Mouse (Mus musculus) small intestine, adult 2 months (tissue): ENCODE data around the gene Aldh16a1. TPM values are rescaled to one million over a fixed set of nuclear protein-coding genes. Genes with fewer than 3 reads are reported as not detected.
"Not testable (repeated sequence)": the region's sequence is repeated elsewhere in the genome, so short reads cannot be mapped to it uniquely, and the experiment has no call there.

Source experiments
- H3K27ac ChIP-seq: fragments of 200-500 bp; 2 replicates; pipeline ENCODE4 v1.5.1; 2012; ENCODE audit warnings: low read depth, low read length, control low read depth, inconsistent platforms; ENCODE audit not compliant: insufficient read depth
- H3K27me3 ChIP-seq: fragments of 200-500 bp; 2 replicates; pipeline ENCODE4 v1.6.1; 2012; ENCODE audit warnings: mild to moderate bottlenecking, moderate library complexity, low read length, inconsistent platforms; ENCODE audit not compliant: control insufficient read depth, insufficient read depth
- H3K36me3 ChIP-seq: fragments of 200-500 bp; 2 replicates; pipeline ENCODE4 v1.6.1; 2012; ENCODE audit warnings: mild to moderate bottlenecking, low read length, control low read depth, inconsistent platforms; ENCODE audit not compliant: control insufficient read depth, insufficient read depth
- H3K4me1 ChIP-seq: fragments of 200-500 bp; 2 replicates; pipeline ENCODE4 v1.6.1; 2012; ENCODE audit warnings: low read length, inconsistent platforms, mixed read lengths; ENCODE audit not compliant: control insufficient read depth, insufficient read depth, insufficient read length
- H3K4me3 ChIP-seq: fragments of 200-500 bp; 2 replicates; pipeline ENCODE4 v1.5.1; 2012; ENCODE audit warnings: low read depth, mild to moderate bottlenecking, control low read depth, inconsistent platforms, low read length, moderate library complexity
- CTCF ChIP-seq: fragments of 200-500 bp; IDR thresholded peaks from 2 replicates; pipeline ENCODE4 v1.5.1; 2012; ENCODE audit warnings: low read depth, mild to moderate bottlenecking, control low read depth, inconsistent platforms, low read length, moderate library complexity, mixed read lengths; ENCODE audit not compliant: insufficient replicate concordance, insufficient read length; ENCODE audit errors: extremely low read depth
- POLR2A ChIP-seq: fragments of 200-500 bp; IDR thresholded peaks from 2 replicates; pipeline ENCODE4 v1.6.1; 2012; ENCODE audit warnings: low read depth, mild to moderate bottlenecking, control low read depth, inconsistent platforms, low read length, moderate library complexity
- WGBS: fragments of 180-500 bp; shearing (Covaris S2); methylation state at CpG from one replicate; pipeline ENCODE4 v1.1.7; 2018; 5-methylcytosine and 5-hydroxymethylcytosine counted together
- polyA plus RNA-seq: library from polyadenylated mRNA; depleted of rRNA; stranded (reverse); fragments of >200 nt; gene quantifications from 2 replicates; pipeline ENCODE4 v1.2.3, GENCODE M21; 2012

Aldh16a1 gene
- polyA plus RNA-seq, 1 experiment: 253 TPM

DNA sequence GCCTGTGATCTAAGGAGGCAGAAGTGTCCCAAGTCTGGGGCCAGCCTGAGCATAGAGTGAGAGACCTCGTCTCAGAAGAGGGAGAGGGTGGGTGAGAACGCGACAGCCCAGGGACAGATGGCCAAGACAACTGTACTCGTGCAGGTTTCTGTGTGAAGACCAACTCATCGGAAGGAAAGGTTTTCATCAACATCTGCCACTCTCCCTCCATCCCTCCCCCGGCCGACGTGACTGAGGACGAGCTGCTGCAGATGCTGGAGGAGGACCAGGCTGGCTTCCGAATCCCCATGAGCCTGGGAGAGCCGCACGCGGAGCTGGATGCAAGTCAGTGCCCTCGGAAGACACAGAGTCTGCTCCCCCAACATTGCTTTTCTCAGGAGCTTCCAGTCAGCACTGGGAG, 3.1 kb upstream of the Aldh16a1 start:
- TF ChIP-seq POLR2A (no peak), CTCF (no peak)
- H3K27me3 ChIP-seq: no peaks in the 10 kb centered on the region
- peaks cover 4% of the 10 kb centered on the region for H3K4me1 ChIP-seq
- H3K36me3 ChIP-seq: 0 out of 2 replicates have a peak, but pooled peaks cover 2% of the 10 kb centered on the region
- no peak overlapping the region for H3K27ac ChIP-seq
- no peak overlapping the region for H3K4me3 ChIP-seq
- 88% methylated on average over 14 of the region's 14 CpGs for WGBS

DNA sequence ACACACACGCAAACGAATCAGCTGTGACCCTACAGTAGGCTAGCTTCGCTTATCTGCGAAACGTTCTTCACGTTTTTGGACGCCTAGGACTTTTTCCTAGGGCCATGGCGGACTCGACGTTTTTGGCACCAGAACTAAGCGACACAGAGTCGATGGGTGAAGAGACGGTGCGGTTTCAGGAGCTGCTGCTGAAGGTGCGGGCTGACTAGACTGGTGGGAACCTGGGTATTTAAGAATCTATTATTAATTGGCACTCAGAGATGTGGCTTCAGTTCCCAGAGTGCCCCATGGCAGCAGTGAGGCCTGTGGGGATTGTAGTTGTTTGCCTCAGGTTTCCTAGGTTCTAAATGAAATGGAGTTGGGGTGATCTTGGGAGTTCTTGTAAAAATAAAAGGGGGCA, 1.8 kb upstream of the Aldh16a1 start:
- Histone ChIP-seq H3K36me3 (0 out of 2 replicates have a peak, but pooled peaks cover 2% of the 10 kb centered on the region), H3K4me1 (peaks cover 4% of the 10 kb centered on the region), H3K27ac (no peak overlapping the region), H3K27me3 (no peaks in the 10 kb centered on the region), H3K4me3 (no peak overlapping the region)
- WGBS: 92% methylated on average over 15 of the region's 15 CpGs
- TF ChIP-seq POLR2A: no peak
- TF ChIP-seq CTCF: no peak

DNA sequence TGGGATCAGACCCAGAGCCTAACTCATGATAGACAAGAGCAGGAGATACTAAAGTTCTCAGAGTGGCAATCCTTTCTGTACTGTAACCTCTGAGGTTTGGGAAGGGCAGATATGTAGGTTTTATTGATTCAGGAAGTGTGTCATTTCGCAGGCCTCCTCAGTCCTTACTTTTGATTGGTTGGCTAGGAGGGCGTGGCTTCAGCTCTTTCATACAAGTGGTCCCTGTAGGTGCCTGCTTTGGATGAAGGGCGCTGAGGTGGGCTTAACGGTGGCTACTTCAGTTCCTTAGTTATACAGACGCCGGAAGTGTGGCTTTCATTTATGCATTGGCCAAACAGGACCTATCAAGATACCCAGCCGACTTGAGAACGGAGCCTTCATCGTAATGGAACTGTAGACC, 1.2 kb upstream of the Aldh16a1 start:
- WGBS: 86% methylated on average over 9 of the region's 9 CpGs
- Histone ChIP-seq H3K4me1 (peaks cover 7% of the 10 kb centered on the region), H3K27ac (peak overlapping the region; percentile 40; the same call in 1 of the 2 replicates)

DNA sequence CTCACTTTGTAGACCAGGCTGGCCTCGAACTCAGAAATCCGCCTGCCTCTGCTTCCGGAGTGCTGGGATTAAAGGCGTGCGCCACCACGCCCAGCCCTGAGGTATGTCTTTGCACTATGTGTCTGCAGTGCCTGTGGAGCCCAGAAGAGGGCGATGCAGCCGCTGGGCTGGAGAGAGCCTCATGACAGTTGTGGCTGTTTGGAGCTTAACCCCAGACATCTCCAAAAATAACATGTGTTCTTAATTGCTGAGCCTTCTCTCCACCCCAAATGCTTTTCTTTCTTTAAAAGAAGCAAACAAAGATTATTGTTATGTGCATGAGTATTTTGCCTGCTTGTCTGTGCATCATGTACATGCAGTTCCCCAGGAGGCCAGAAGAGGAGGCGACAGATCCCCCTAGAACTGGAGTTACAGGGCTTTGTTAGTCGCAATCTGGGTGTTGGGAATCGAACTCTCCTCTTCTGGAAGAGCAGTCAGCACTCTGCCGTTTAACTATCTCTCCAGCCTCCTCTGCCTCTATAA, 670 bp upstream of the Aldh16a1 start:
- Histone ChIP-seq H3K36me3 (0 out of 2 replicates have a peak, but pooled peaks cover 2% of the 10 kb centered on the region), H3K4me3 (peak overlapping the region; percentile 38), H3K4me1 (peaks cover 7% of the 10 kb centered on the region), H3K27me3 (no peaks in the 10 kb centered on the region), H3K27ac (peak overlapping the region; percentile 40; the same call in 1 of the 2 replicates)
- 63% methylated on average over 12 of the region's 12 CpGs for WGBS
- peak; percentile 56; the same call in 1 of the 2 replicates for TF ChIP-seq CTCF
- TF ChIP-seq POLR2A: no peak

More for the DNA sequence above, 1.2 kb upstream of the Aldh16a1 start:
- TF ChIP-seq POLR2A: no peak
- TF ChIP-seq CTCF: no peak
- Histone ChIP-seq H3K27me3 (no peaks in the 10 kb centered on the region), H3K4me3 (no peak overlapping the region), H3K36me3 (0 out of 2 replicates have a peak, but pooled peaks cover 2% of the 10 kb centered on the region)

DNA sequence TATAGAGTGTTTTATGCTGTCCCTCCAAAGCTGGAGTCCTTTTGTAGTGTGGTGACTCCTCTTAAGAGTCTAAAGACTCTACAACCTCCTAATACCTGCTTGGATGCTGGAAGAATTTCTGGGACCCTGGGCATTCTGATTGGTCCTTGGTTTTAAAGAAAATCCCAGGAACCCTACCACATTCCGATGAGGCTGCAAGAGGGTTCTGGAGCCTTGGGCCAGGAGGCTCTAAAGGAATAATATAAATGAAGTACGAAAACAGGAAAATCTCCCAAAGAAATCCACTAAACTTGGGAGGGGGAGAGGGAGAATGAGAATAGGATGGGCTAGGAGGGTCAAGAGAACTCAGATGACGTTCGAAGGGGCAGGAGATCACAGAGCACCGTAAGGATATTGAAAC, 798 bp downstream of the Aldh16a1 start:
- WGBS: 2% methylated on average over 5 of the region's 5 CpGs
- Histone ChIP-seq H3K36me3 (no peaks in the 10 kb centered on the region), H3K27ac (peak overlapping the region; percentile 93), H3K27me3 (no peaks in the 10 kb centered on the region), H3K4me1 (peaks cover 7% of the 10 kb centered on the region), H3K4me3 (peak overlapping the region; percentile 71)
- TF ChIP-seq POLR2A: no peak
- TF ChIP-seq CTCF: no peak

DNA sequence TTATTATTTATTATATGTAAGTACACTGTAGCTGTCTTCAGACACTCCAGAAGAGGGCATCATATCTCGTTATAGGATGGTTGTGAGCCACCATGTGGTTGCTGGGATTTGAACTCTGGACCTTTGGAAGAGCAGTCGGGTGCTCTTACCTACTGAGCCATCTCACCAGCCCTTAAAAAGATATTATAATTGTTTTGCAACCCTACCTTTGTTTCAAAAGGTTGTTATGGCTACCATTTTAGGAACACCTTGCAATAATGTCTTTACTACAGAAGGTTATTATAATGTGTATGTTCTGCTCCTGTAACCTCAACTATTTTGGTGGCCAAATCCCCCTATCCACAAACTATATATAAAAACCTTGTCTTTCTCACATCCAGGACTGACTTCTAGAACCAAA, 1.3 kb downstream of the Aldh16a1 start:
- WGBS: 52% methylated on average over 2 of the region's 2 CpGs
- H3K27me3 ChIP-seq, H3K27ac ChIP-seq, H3K4me1 ChIP-seq, H3K36me3 ChIP-seq, H3K4me3 ChIP-seq: not testable (repeated sequence)

DNA sequence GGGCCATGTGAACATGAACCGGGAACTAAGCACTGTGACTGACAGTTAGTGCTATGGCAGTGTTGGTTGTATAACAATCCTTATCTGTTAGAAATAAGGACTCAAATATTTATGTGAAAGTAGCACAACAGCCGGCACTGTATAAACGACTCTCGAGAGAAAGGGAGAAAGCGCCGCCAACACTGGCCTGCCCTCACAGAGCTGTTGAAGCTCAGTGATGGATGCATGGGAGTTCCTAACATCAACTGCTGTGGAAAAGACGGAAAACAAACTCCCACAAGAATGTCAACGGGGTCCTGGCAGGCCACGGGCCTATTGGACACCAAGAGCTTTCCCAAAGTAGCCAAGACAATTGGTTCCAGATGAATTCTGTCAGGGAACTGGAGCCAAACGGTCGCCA, 3.1 kb downstream of the Aldh16a1 start:
- Histone ChIP-seq H3K4me1 (peaks cover 7% of the 10 kb centered on the region), H3K4me3 (no peak overlapping the region), H3K36me3 (peaks cover 18% of the 10 kb centered on the region), H3K27ac (peak overlapping the region; percentile 41; the same call in 1 of the 2 replicates), H3K27me3 (no peaks in the 10 kb centered on the region)
- WGBS: 67% methylated on average over 11 of the region's 11 CpGs
- TF ChIP-seq CTCF: no peak
- TF ChIP-seq POLR2A: no peak

DNA sequence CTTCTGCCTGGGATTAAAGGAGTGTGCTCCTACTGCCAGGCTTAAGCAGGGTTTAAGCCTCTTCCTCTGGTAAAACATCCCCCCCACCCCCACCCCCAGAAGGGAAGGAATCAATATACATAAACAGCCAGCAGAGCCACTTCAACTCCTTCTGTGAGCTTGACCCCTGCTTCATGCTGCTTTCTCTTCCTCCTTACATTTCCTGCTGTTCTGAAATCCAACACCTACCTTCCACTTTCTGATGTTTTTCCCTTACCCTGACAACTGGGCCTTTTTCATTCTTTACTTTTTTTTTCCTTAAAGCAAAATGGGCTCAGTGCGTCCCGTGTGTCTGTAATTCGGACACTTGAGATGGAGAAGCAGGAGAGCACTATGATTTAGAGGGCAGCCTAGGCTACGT, 4.1 kb downstream of the Aldh16a1 start:
- TF ChIP-seq POLR2A (no peak), CTCF (no peak)
- 74% methylated on average over 4 of the region's 4 CpGs for WGBS
- H3K4me1 ChIP-seq: peaks cover 7% of the 10 kb centered on the region
- no peak overlapping the region for H3K4me3 ChIP-seq
- peak overlapping the region; percentile 41 for H3K27ac ChIP-seq
- H3K36me3 ChIP-seq: peaks cover 27% of the 10 kb centered on the region
- H3K27me3 ChIP-seq: no peaks in the 10 kb centered on the region
